In genomic region chr19:43440112-43440737, GRCm38 (mm10) we compare ENCODE assay signal across 8 mouse cellular contexts. TPM values are rescaled to one million over a fixed set of nuclear protein-coding genes. Genes with fewer than 3 reads are reported as not detected.
A peak's percentile ranks its signal among the peaks of the same experiment; 100 is the strongest.
DNase-seq lines count a peak whose midpoint lies in the region; ATAC-seq lines count a peak whose summit lies in the region.

TSS of gene Cnnm1 (plus strand) at chr19:43440436.

- peak; percentile 51 for DNase-seq in Muller cell, postnatal 12 days (ENCODE audit: inconsistent ontology term)
- peak; percentile 49 for DNase-seq in brain, embryonic 18.5 days (ENCODE audit: low read depth, low spot score)
- peak; percentile 78 for DNase-seq in hindbrain, embryonic 10.5 days (ENCODE audit: low spot score)
- DNase-seq in layer of hippocampus, postnatal 14 days (ENCODE audit: low spot score in 2 of 2), result peak; percentile 73
- DNase-seq in lung, postnatal 4 days, result peak; percentile 9 to 26
- peak; percentile 83 for DNase-seq in right cerebral cortex, postnatal 25 days
- DNase-seq in B cell, adult 2 months, result no peak

- H3K36me3 ChIP-seq in forebrain, embryonic 12.5 days (replicated peaks), result no peaks in the 10 kb centered on the region
- 0 out of 2 replicates have a peak, but pooled peaks cover 4% of the 10 kb centered on the region for H3K36me3 ChIP-seq in hindbrain, embryonic 10.5 days

- H3K27me3 ChIP-seq in forebrain, embryonic 12.5 days, result peaks cover 52% of the 10 kb centered on the region
- peaks cover 56% of the 10 kb centered on the region for H3K27me3 ChIP-seq in hindbrain, embryonic 10.5 days (ENCODE audit: insufficient read depth, poor library complexity, severe bottlenecking)

- H3K4me2 ChIP-seq in forebrain, embryonic 12.5 days, result peak within 1 kb of the TSS; percentile 100

- H3K4me1 ChIP-seq in forebrain, embryonic 12.5 days, result peaks cover 17% of the 10 kb centered on the region
- H3K4me1 ChIP-seq in hindbrain, embryonic 10.5 days (replicated peaks), result peaks cover 22% of the 10 kb centered on the region

- H3K9ac ChIP-seq in forebrain, embryonic 12.5 days, result peak within 1 kb of the TSS; percentile 52

- 0 out of 2 replicates have a peak within 1 kb of the TSS, but pooled peaks have one; percentile 42 for H3K27ac ChIP-seq in forebrain, embryonic 12.5 days
- peak within 1 kb of the TSS; percentile 85 for H3K27ac ChIP-seq in hindbrain, embryonic 10.5 days

- H3K4me3 ChIP-seq in forebrain, embryonic 12.5 days (replicated peaks), result peak within 1 kb of the TSS; percentile 76
- H3K4me3 ChIP-seq in hindbrain, embryonic 10.5 days, result peak within 1 kb of the TSS; percentile 84

- WGBS in forebrain, embryonic 12.5 days, result under 1% methylated on average over 47 of the region's 51 CpGs
- under 1% methylated on average over 51 of the region's 51 CpGs for WGBS in hindbrain, embryonic 10.5 days

- ATAC-seq in forebrain, embryonic 12.5 days (ENCODE audit: low FRiP score), result peak; percentile 89

- peaks cover 3% of the 10 kb centered on the region; the same call in 1 of the 2 replicates for H3K9me3 ChIP-seq in forebrain, embryonic 12.5 days
- peaks cover 10% of the 10 kb centered on the region for H3K9me3 ChIP-seq in hindbrain, embryonic 10.5 days

RNA-seq across cellular contexts. Expression of gene Cnnm1, which starts in this region (rescaled TPM):
- polyA plus RNA-seq in forebrain, embryonic 12.5 days (2016; fragmentation: Nextera tagmentation; extraction: Ambion mirVana), result 0.36 and 0.92 TPM in 2 replicates
- polyA plus RNA-seq in hindbrain, embryonic 10.5 days (2016; fragmentation: Nextera tagmentation; extraction: Ambion mirVana), result 0.34 and 0.35 TPM in 2 replicates
- total RNA-seq in layer of hippocampus, postnatal 14 days (2021), result 10 to 100 TPM; 53.4 to 60.4 TPM

Comparison
In these comparisons a context has a peak if more than half of its experiments do, and no peak if none do; other contexts are left out.
1. Peak in ATAC-seq, H3K4me3 ChIP-seq, H3K27ac ChIP-seq, H3K9ac ChIP-seq and H3K4me2 ChIP-seq in forebrain, embryonic 12.5 days; RNA of the gene not detected or under 1 TPM.
2. Peak in DNase-seq, H3K4me3 ChIP-seq and H3K27ac ChIP-seq in hindbrain, embryonic 10.5 days; RNA of the gene not detected or under 1 TPM.
3. DNase-seq: peak in Muller cell, postnatal 12 days (single experiment), brain, embryonic 18.5 days (single experiment), layer of hippocampus, postnatal 14 days (2 of 2), lung, postnatal 4 days (2 of 2) and right cerebral cortex, postnatal 25 days (single experiment); none in B cell, adult 2 months (0 of 2).